Mouse (Mus musculus) right cerebral cortex, adult 2 months (tissue): Measurements from ENCODE around the gene Mettl7a2.

Experiments used
- DNase-seq, 2 experiments: peaks; one replicate each; pipeline ENCODE4 v3.0.0; 2021 to 2022; ENCODE audit warnings: low spot score in 2 of 2

Gene Mettl7a2

DNA sequence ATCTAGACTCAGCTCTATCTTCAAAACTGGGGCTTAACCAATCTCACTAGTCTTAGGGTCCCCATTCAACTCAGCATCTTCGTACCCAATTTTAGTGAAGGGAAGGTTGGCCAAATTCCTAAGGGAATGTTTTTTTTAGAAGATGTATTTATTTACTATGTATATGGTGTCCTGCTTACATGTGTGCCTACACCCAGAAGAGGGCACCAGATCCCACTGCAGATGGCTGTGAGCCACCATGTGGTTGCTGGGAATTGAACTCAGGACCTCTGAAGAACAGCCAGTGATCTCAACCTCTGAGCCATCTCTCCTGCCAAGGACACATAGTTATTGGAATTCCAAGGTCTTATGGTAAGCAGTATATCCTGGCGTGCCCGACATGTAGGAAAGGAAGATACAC, 42.6 kb downstream of the Mettl7a2 start:
- no peak for DNase-seq

DNA sequence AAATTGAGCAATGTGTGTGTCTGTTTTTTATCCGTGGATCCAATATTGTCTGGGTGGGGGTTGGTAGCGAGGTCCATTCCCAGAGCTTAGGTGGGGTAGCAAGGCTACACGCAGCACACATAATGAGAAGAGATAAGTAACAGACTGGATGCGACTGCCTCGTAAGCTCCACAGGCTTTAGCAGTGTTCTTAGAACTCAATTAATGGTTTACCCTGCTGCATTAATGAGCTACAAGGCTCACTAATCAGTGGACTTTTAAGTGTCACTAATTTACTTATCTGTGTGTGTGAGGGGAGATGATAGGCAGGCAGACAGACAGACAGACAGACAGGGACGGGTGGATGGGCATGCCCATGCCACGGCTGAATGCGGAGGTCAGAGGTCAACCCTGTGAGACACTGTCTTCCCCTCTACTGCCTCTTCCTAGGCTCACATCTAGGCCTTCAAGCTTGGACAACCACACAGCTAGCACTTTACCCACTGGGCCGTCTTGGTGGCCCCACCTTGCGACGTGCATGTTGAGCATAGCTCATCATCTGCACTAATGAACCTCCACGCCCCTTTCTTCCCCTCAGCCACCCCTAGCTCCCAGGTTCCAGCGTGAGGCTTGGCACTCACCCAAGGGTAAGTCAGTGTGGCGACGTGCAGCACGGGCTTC, 47.7 kb downstream of the Mettl7a2 start:
- no peak for DNase-seq

DNA sequence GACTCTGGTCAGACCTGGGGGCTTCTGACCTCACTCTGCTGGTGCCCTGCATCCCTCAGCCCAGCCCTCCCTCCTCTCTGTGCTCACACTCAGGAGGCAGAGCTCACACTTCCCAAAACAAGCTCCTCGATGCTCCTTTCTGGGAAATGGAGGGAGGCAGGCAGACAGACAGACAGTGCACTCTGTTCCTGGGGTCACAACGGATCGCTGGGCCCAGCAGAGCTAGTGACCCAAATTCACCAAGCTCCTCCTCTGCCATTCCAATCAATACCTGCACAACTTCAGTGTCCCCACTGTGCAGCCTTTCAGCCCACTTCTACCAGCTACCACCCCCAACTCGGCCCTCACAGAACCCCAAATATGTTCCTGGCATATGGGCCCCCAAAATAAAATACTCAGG, 48.8 kb downstream of the Mettl7a2 start:
- no peak for DNase-seq

DNA sequence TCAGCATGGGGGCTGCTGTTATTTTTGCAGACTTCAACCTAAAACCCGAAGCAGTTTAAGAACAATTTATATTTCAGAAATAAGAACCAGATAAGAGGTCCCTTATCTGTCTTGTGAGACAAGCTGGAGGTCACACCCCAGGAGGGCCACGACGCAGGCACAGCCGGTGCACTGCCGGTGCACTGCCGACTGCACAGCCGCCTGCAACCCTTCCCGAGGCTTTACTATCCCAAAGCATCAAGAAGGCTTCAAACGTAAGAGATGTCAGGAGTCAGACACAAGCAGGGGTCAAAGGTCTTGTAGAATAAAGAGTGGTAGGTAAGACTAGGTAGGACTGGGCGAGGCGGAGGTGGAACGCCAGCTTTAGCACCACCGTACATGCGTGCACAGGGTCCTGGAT, 49.3 kb downstream of the Mettl7a2 start:
- DNase-seq, result no peak

DNA sequence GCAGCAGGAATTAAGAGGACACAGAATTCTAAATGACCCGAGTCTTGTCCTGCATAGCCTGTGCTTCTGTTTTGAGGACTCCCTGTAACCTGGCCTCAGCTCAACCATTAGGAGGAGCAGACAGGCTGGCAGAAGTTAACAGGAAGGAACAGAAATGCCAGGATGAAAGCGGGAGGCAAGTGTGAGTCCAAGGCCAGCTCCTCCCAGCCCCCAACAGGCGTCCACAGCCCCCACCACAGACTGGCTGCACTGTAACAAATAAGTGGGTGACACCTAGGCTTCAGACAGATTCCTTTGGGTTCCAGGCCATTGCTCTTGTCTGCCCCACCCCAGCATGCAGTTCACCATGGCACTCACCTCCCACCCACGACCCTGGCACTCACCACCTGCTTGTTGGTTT, 49.8 kb downstream of the Mettl7a2 start:
- DNase-seq, result no peak

DNA sequence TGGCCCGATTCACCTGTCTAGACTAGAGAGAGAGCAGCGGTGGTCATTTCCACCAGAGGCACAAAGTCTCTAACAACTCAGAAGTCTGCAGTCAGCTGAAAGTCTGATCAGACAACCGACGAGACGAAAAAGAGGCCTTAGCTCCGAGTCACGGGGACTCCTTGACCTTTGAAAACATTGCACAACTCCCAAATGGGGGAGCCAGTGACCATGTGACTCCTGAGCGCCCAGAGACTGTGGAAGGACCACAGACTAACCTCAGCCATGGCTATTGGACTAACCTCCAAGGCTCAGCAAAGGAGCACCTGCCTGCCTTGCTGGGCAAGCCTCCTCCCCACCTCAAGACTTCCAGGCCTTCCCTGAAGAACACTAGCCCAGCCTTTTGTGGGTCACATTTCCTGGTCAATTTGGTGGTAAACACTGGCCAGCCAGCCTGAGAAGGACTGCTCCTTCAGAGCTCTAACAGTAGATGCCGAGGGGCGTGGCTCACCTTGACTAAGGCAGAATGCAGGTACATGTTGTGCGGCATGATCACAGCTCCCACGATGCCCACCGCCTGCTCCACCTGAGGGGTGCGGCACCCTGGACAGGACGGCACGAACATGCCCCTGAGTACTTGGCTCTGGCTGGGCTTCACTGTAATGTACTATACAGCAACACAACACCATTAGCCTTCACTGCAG, 50.5 kb downstream of the Mettl7a2 start:
- DNase-seq, result no peak

DNA sequence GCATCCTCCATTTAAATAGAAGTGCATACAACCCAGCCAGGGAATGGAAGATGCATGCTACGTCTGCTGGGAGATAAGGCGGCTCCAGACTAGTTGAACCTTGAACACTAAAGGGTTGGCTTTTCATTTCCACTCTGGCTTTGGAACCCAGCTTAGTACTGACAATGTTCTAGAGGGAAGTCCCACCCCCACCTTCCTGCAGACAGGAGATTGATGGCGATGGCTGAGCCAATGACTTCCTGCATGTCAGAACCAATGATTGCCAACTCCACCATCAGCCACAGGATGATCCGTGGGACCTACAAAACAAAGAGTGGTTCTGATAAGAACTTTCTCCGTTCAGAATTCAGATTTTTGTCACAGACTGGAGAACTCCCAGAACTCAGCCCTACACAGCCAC, 53.1 kb downstream of the Mettl7a2 start:
- DNase-seq, result no peak

DNA sequence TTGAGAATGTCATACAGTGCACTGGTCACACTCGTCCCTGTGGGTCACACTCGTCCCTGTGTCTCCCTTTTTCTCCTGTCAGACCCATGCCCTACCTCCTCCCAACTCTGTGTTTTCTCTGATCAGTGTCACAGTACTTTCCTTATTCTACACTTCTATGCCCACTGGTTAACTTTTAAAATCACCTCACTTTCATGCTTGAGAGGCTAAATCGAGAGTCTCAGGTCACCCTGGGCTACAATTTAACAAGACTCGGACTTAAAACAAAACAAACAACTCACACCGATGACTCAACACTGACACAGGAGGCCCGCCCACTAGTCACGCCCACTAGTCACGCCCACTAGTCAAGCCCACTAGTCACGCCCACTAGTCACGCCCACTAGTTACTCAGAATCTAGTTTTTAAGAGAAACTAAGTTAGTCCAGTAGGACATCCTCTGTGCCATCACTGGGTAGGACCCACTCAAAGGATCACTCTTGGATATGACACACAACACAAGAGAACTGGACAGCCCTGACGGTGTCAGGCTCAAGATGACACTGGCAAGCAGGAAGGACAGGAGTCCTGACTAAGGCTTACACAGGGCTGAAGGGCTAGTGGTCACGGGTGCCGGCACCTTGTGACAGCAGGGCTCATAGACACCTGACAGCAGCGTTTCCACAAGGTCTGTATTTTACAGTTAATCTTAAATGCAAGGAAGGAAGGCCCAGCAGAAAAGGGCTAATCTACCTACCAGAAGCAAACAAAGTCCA, 58.1 kb downstream of the Mettl7a2 start:
- no peak for DNase-seq
